10 mouse cellular contexts compared by ENCODE assay signal in genomic region chr7:138267976-138268646, GRCm38 (mm10).
DNase-seq lines count a peak whose midpoint lies in the region; ATAC-seq and TF ChIP-seq lines count a peak whose summit lies in the region.
"Had no signal": no experiment of that assay in that cellular context is flagged by ENCODE, and none has a peak within 500 bp of the region (broad histone marks: within the 10 kb centered on the region; RNA-seq: fewer than 3 reads in every experiment).

No protein-coding gene starts in this region.

- H3K27ac ChIP-seq in limb, embryonic 11.5 days (replicated peaks; ENCODE audit: low read depth, low read length) = no peak overlapping the region
- no peak overlapping the region for H3K27ac ChIP-seq in forebrain, postnatal 0 days (ENCODE audit: low read depth, low read length)
- H3K27ac ChIP-seq: kidney, postnatal 0 days; stomach, embryonic 15.5 days had no signal

- H3K27me3 ChIP-seq in limb, embryonic 11.5 days (ENCODE audit: control insufficient read depth, insufficient read depth, low read length) = no peaks in the 10 kb centered on the region
- no peaks in the 10 kb centered on the region for H3K27me3 ChIP-seq in forebrain, postnatal 0 days (ENCODE audit: insufficient read depth, low read length)
- H3K27me3 ChIP-seq: stomach, embryonic 15.5 days had no signal

- no peaks in the 10 kb centered on the region for H3K9me3 ChIP-seq in limb, embryonic 11.5 days (ENCODE audit: control insufficient read depth, low read length)
- no peaks in the 10 kb centered on the region for H3K9me3 ChIP-seq in forebrain, postnatal 0 days (ENCODE audit: low read length)
- H3K9me3 ChIP-seq: stomach, embryonic 15.5 days had no signal

- 60% methylated on average over 5 of the region's 5 CpGs for WGBS in limb, embryonic 11.5 days
- 60% methylated on average over 5 of the region's 5 CpGs for WGBS in forebrain, postnatal 0 days

- ATAC-seq in cerebellum, adult (ENCODE audit: insufficient number of reproducible peaks, low FRiP score, low TSS enrichment) = peak; percentile 66
- ATAC-seq in limb, embryonic 11.5 days (ENCODE audit: insufficient number of reproducible peaks, low FRiP score, low TSS enrichment, low read depth) = no peak
- no peak for ATAC-seq in forebrain, postnatal 0 days

- no peak overlapping the region for H3K4me3 ChIP-seq in limb, embryonic 11.5 days (ENCODE audit: low read depth, low read length)
- no peak overlapping the region for H3K4me3 ChIP-seq in forebrain, postnatal 0 days (ENCODE audit: low read depth, low read length)
- H3K4me3 ChIP-seq: stomach, embryonic 15.5 days had no signal

- H3K9ac ChIP-seq in limb, embryonic 11.5 days (ENCODE audit: low read length) = no peak overlapping the region
- no peak overlapping the region for H3K9ac ChIP-seq in forebrain, postnatal 0 days
- H3K9ac ChIP-seq: stomach, embryonic 15.5 days had no signal

- intact Hi-C loops in left cerebral cortex, postnatal 4 days (cut with DNase I) = no loop called here
- intact Hi-C loops in left cerebral cortex, postnatal 25 days (cut with DNase I) = no loop called here
- intact Hi-C loops in left cerebral cortex, postnatal 36 days (cut with DNase I) = no loop called here

- no peak for TF ChIP-seq CTCF in forebrain, postnatal 0 days (IDR thresholded peaks at IDR 0.05; ENCODE audit: low read depth)

- no peaks in the 10 kb centered on the region for H3K36me3 ChIP-seq in limb, embryonic 11.5 days (ENCODE audit: control insufficient read depth, insufficient read depth, low read length)
- no peaks in the 10 kb centered on the region for H3K36me3 ChIP-seq in forebrain, postnatal 0 days (ENCODE audit: insufficient read depth)
- H3K36me3 ChIP-seq: stomach, embryonic 15.5 days had no signal

- H3K4me1 ChIP-seq in limb, embryonic 11.5 days (ENCODE audit: control insufficient read depth, insufficient read depth, low read length) = peaks cover 6% of the 10 kb centered on the region; the same call in 1 of the 2 replicates
- no peaks in the 10 kb centered on the region for H3K4me1 ChIP-seq in forebrain, postnatal 0 days (ENCODE audit: insufficient read depth)
- H3K4me1 ChIP-seq: stomach, embryonic 15.5 days had no signal

- peak; percentile 72 for DNase-seq in left cerebral cortex, postnatal 4 days
- no peak for DNase-seq in left cerebral cortex, postnatal 25 days (ENCODE audit: low spot score in 2 of 2)
- DNase-seq in embryo, embryonic 10 days (ENCODE audit: low spot score) = peak; percentile 41
- peak; percentile 53 for DNase-seq in limb, embryonic 11.5 days (ENCODE audit: low spot score)
- DNase-seq in layer of hippocampus, adult 18-20 months (ENCODE audit: low spot score in 2 of 2) = no peak
- DNase-seq in left cerebral cortex, postnatal 36 days (ENCODE audit: low spot score in 2 of 2) = no peak
- DNase-seq in forebrain, postnatal 0 days = no peak

- H3K4me2 ChIP-seq in limb, embryonic 11.5 days (ENCODE audit: low read depth, severe bottlenecking) = no peak overlapping the region
- no peak overlapping the region for H3K4me2 ChIP-seq in forebrain, postnatal 0 days (ENCODE audit: low read depth)
- H3K4me2 ChIP-seq: stomach, embryonic 15.5 days had no signal

Comparison
In these comparisons a context has a peak if more than half of its experiments do, and no peak if none do; other contexts are left out.
1. DNase-seq: peak in left cerebral cortex, postnatal 4 days (single experiment), embryo, embryonic 10 days (single experiment) and limb, embryonic 11.5 days (single experiment); none in left cerebral cortex, postnatal 25 days (0 of 2), layer of hippocampus, adult 18-20 months (0 of 2), left cerebral cortex, postnatal 36 days (0 of 2) and forebrain, postnatal 0 days (single experiment).